Mouse (Mus musculus): ENCODE measurements around the gene Dlgap4.

Dlgap4 gene

DNA sequence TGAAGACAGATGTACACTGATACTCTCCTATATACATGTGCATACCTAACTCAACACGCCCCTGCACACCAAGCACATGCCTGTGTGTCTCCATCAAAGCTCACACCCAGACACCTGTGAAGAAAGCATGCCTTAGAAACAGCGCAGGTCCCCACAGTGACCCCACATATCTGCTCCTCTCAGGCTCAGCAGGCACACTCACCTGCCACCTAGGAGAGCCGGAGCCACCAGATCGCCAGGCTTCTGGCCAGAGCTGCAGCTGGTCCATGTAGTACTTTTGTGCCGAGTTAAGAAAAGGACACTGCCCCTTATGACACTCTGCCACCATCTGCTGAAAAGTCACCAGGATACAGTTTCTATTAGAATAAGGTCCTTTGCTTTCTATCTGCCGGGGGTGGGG lies 103.2 kb downstream of the Dlgap4 start:
- no peak for DNase-seq (ENCODE audit: low spot score in 2 of 2)

DNA sequence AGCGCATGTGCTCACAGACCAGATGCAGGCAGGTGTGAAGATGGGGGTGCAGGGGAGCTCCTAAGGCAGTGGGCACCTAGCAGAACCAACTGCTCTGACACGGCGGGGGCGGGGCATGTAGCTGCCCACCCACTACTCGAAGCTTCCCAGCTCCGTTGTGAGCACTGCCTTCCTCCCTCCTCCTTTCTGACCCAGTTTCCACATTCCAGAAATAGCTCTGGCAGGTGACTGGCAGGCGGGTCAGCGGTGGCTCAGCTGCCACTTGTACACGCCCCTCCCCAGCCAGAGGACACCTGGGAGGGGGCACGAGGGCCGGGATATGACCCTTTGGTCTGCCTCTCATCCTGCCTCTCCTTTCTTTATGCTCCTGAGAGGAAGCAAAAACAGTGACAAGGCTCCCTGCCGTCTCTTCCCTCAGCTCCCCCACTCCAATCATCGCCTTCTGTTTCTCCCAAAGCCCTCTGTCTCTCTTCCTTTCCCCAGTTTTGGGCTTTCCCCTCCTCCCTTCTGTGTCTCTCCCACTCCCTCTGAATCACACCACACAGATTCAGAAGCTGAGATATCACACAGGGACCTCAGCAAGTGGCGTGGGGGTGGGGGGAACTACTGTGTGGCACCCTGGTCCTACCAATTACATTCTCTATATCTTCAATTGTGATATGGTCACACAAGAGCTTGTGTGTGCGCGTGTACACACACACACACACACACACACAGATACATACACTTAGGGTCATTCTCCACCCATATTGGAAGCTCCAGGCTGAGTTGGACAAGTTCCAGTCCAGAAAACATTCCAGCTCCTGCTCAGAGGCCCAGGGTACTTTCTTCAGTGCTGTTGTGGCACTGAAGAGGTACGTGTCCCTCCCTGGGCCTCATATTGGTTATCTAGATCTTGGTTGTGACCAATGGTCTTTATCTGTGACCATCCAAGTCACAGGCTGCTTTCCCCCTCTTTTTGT lies 104.1 kb downstream of the Dlgap4 start:
- peak; percentile 80 to 87 for DNase-seq (ENCODE audit: low spot score in 2 of 2)

DNA sequence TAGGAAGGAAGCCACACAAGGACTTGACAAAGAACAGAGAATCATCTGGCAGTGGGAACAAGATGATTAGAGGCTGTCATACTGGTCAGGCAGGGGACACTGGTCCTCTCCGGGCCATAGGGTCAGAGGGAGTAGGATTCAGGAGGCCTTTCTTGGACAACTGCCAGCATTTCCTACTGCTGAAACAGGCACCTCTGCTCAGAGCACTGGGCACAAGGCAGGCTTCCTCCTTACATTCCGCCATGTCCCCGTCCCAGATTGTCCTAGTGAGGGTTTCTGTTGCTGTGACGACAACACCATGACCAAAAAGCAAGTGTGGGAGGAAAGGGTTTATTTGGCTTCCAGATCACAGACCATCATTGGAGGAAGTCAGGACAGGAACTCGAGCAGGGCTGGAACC lies 105.3 kb downstream of the Dlgap4 start:
- DNase-seq (ENCODE audit: low spot score in 2 of 2) = no peak

DNA sequence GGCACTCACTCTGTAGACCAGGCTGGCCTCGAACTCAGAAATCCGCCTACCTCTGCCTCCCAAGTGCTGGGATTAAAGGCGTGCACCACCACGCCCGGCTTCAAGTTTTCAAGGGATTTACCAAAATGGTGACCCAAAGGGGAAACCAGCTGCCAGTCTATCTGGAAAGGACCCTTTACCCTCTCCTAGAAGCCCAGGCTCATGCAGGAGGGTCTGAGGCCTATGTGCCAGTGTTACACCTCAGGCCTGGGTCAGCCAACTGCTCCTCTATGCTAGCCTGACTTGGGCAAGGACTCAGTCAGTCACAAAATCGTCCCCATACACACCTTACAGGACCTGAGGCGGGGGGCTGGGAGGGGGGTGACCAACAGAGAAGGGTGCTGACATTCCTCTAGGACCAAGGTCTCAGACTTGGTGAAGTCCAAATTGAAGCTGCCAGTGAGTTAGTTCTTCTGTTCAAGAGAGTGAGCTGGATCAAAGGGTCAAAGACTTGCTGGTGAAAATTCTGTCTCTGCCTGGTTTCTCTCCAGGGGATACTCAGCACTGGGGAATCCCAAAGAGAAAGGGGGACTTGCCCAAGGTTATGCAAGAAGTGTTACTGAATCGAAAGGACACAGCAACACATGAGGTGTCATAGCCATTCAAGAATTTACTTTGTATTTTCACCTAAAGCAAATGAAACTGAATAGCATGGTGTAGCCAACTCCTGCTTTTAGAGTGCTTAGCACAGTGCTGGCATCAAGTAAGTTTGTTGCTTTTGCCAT lies 106.2 kb downstream of the Dlgap4 start:
- DNase-seq (ENCODE audit: low spot score in 2 of 2) = no peak

DNA sequence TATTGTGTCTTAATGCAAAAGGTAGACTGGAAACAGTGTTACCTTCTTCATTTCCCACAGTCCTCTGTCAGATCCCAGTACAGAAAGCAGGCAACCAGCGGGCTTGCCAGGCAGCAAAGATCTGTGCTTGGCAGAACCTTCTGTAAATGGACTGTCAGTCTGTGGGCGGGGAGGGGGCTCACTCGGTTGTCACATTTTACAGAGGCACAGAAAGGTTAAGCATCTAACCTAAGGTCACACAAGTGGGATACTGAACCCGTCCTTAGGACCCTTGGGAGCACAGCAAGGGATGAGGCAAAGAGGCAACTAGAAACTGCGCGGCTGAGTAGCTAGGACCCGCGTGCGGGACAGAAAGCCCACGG lies 106.8 kb downstream of the Dlgap4 start:
- DNase-seq (ENCODE audit: low spot score in 2 of 2) = no peak

DNA sequence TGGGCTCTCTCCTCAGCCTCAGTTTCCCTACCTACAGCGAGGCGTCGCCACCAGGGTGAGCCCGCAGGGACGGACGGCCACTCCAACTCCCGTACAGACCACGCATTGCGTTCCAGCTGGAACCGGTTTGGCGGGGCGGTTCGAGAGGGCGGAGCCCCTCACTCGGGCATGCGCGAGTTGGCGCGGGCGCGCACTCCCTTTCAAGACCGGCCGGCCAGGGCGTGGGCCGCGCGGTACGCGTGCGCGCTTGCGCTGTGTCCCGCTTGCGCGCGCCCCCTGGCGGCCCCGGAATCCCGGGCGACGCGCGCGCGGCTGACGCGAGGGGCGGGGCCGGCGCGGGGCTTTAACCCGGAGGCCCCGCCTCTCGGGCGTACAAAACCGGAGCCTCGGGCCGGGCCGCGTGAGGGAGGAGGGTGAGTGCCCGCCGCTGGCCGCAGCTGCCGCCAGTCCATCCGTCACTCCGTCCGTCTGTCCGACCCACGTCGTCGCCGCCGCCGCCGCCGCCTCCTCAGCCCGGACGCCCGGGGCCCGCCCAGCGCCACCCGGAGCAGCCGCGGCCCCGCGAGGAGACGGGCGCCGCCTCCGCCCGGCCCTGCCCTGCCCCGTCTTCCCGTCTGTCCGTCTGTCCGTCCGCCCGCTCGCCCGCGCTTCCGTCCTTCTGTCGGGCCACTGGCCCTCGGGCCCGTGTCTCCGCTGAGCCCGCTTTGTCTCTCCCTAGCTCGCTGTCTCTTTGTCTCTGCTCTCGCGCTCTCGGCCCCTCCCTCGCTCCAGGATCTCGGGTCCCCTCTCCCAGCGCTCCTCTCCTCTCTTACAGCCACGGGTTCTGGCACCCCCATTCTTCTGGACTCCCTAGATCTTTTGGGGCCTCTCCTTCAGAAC lies 107.4 kb downstream of the Dlgap4 start:
- peak; percentile 93 for DNase-seq (ENCODE audit: low spot score in 2 of 2)

DNA sequence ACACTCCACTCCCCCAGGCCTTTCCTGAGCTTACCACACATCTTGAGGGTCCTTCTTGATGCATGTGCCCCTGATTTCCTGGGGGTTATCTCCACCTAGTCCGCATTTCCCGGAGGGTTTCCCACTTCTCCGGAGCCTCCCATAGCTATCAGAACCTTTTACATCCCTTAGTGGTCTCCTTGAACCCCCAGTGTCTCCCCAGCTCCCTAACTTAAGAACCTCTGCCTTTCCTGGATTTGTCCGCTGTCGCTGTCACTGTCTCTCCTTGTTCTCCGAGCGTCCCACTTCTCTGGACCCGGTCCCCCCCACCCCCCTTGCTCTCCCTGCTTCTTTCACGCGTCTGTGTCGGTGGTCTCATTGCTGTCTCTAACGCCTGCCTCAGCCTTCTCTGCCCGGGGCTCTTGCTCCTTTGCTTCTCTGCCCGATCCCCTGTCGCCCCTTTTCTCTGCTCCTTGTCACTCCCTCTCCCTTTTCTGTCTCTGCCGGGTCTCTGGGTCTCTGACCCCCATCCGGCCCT lies 108.1 kb downstream of the Dlgap4 start:
- no peak for DNase-seq (ENCODE audit: low spot score in 2 of 2)

DNA sequence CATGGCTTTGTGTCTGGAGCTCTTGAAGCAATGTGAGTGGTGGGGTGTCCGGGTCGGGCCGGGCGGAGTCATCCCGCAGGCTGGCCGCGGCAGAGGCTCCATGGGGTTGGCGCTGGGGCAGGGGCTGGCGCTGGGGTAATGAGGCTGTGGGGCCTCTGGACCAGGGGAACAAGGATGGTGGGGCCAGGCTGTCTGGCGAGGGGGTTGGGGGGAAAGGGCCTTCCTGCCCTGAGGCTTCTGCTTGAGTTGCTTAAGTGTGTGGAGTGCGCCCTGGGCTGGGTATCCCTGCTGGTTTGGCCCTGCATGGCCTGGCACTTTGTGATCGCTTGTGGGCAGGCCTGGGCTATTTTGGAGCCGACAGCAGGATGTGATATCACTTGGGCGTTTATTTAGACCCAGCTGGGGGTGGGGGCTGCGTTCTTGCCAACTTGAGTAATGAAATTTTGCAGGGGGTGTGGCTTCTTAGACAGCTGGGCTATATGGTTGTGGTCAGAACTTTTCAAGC lies 108.6 kb downstream of the Dlgap4 start:
- peak; percentile 65 to 69 for DNase-seq (ENCODE audit: low spot score in 2 of 2)

DNA sequence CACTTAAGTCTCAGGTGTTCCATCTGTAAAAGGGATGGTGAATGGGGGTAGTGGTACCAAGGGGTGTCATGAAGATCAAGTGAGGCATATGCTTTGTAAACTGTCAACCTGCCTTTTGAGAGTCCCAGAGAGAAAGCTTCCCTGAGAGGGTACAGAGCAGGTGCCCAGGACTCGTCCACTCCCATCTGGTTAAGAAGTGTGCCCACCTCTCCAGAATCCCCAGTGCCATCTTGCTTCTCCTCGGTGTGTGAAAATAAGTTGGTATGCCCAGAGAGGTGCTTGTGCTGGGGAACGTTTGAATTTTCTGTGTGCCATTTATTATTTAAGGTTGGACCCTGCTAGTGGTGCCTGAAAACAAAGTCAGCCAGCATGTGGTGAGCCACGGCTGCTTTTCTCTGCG lies 109.2 kb downstream of the Dlgap4 start:
- no peak for DNase-seq (ENCODE audit: low spot score in 2 of 2)

DNA sequence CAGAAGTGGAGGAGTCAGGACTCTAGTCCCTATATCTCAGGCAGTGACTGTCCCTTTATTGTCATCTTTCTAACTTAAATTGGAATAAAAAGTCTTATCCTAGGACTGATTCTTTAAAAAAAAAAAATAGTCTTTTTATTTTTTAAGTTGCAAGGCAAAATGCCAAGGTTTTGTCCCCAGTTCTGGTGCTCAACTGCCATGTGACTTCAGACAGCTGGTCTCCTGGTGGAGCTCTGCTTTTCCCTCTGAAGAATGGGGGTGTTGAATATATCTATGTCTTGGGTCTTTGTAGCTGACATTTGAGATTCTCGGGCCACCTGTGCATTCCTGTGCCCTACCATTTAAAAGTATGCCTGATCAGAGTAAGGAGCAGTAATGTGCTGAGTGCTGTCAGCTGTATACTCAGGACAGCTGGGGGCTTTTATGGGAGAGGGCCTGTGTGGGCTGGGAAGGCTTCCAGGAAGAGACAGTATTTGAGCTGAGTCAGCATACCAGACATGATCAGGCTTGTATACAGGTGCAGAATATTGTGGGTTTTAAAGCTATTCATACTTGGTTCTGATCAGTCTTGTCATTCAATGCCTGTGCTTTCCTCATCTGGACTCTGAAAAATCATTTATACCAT lies 110.5 kb downstream of the Dlgap4 start:
- no peak for DNase-seq (ENCODE audit: low spot score in 2 of 2)

DNA sequence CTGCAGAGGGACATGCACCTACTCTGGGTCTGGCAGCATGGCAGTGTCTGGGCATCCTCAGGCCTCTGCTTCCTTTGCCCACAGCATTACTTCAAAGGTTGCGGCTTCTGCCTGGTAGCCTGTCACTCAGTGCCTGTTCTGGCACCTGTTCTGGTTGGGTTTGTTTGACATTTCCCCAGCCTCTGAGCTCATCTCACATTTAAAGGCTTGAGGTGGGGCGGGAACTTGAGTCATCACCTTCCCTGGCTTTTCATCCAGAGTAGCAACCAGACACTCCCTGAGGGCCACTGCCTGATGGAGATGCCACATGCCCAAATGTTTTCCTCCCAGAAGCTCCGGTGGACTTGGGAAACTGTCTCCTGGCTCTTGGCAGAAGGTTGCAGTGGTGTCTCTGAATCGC lies 111.4 kb downstream of the Dlgap4 start:
- no peak for DNase-seq (ENCODE audit: low spot score in 2 of 2)

DNA sequence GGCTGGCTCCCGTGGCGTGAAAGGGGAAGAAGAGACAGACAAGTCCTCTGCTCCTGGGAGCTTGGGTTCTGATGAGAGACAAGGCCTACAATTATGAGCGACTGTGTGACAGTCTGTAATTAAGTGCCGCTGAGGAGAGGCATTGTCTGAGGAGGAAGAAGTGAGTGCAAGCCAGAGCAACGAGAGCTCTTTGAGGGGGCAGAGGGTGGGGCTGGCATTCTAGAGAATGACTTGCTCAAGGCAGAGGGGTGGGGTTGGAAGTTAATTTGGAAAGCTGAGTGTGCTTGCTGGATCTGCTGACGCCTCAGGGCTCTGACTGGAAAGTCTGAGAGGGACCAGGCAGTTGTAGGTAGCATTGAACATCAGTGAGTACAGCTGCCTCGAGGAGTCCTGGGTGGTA lies 112.8 kb downstream of the Dlgap4 start:
- no peak for DNase-seq (ENCODE audit: low spot score in 2 of 2)

DNA sequence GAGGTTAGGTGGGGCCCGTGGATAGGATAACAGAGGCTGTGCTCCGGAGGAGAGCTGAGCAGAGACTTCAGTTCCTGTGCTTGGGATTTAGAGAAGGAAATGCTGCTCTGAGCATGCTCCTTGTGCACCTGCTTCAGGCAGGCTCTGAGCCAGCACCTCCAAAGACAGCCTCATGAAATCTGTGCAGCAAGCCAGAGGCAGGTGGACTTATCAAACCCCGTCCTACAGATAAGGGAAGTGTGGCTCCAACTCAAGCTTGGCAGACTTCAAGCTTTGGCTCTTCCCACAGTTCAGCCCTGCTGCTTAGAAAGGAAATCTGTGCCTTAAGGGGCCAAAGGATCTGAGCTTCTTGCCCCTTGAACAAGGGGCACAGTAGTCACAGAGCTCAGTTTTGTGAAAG lies 113.4 kb downstream of the Dlgap4 start:
- no peak for DNase-seq (ENCODE audit: low spot score in 2 of 2)

DNA sequence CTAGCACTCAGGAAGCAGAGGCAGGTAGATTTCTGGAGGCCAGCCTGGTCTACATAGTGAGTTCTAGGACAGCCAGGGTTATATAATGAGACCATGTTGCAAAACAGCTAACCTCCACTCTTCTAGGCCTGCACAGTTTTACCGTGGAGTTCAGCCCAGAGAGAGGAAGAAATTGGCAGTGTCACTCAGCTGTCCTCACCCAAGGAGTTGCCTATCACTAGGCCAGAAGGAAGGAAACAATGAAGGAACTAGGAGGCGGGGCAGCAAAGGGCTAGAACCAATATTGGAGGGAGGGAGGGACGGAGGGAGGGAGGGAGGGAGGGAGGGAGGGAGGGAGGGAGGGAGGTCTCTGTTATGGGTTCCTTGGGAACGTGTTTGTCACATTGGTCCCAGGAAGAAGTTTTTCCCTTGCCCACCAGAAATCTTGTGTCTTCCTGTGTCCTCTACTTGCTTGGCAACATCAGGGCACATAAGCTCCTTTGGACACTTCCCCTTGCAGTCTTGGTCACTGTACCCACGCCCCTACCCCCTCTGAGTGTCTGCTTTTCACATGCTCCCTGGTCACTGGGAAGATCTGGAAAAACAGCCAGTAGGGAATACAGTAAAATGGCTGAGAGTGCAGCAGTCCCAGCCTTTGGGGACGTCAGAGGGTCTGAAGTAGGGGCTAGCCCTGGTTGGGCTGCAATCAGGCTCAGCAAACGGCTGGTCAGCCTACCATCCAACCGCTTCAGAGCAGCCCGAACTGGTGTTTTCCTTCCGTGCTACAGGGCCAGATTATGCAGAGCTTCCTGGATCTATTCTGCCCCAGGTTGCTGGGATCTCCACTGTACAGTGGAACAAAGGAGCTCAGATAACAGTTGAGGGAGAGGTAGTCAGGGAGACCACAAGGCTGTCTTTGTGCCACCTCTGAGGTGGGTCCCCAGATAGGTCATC lies 116.3 kb downstream of the Dlgap4 start:
- DNase-seq (ENCODE audit: low spot score in 2 of 2) = no peak

DNA sequence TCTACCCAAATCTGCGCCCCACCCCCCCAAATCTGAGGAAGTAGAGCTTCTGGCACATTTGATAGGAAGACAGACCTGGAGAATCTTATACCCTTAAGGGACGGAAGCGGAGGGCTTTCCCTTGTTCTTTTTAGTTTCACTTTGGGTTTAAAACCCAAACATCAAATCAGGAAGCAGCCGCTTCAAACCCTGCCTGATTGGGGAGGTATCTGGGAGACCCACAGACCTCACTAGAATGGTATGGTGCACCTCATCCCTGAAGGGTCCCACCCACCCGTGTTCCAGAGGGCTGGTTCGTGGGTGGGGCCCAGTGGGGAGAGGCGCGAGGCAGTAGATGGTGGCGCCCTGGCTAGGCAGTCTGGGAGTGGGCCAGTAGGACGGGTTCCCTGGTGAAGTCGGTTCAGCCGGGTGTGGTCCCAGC lies 117.0 kb downstream of the Dlgap4 start:
- no peak for DNase-seq (ENCODE audit: low spot score in 2 of 2)

DNA sequence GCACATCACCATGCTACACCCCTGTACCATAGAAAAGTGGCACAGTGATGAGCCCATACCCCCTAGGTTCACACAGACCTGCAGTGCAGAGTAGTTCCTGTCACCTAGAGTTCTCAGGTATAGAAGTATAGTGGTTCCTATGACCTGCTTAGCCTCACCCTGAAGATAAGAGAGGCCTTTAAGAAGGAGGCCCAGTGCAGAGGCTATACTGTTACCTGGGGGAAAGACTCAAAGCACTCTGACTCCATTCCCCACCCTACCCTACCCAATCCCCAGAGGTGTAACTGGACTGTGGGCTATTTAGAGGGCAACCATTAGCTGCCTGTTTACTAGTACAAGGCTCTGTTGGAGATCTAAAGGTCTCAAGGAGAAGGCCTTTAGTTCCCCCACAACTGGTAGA lies 118.1 kb downstream of the Dlgap4 start:
- DNase-seq (ENCODE audit: low spot score in 2 of 2) = no peak

DNA sequence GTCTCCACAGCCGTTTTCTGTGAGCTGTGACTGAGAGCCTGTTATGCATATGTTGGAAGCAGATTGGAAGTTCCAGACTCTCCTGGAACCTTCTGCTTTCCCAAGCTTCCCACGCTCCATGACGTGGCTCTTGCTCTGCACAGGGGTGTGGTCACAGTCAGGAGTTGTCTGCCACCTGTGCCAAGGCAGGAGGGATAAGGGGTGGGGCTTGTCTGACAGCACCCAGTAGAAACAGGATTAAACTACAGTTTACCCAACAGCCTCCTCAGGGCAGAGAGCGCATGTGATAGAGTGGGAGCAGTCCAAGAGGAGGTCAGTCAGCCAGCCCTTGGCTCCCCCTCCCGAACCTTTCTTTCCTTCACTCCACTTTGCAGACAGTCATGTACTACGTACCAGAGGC lies 118.6 kb downstream of the Dlgap4 start:
- peak; percentile 79 to 83 for DNase-seq (ENCODE audit: low spot score in 2 of 2)

DNA sequence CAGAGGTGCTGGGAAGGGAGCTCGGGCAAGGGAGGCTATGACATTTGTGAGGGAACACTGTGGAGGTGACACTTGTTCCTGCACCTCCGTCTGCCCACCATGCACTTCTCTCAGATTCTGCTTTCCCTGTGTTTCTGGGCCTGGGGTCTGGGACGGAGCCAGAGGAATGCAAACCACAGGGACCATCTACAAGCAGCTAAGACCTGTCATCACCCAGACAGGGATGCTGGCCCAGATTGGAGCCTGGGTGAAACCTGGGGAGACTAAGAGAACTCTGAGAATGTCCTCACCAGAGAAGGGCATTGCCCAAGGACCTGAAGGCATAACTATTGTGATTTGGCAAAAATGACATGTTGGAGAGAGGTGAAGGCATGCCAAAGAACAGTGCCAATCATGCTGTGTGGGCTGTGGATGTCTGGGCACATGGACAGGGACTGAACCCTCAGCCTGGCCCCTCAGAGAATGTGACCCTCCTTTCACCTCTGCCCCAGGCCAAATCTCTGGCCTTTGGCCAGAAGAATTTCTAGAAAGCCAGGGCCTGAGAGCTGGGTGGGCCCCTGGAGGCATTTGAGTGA lies 122.3 kb downstream of the Dlgap4 start:
- DNase-seq (ENCODE audit: low spot score in 2 of 2) = no peak

DNA sequence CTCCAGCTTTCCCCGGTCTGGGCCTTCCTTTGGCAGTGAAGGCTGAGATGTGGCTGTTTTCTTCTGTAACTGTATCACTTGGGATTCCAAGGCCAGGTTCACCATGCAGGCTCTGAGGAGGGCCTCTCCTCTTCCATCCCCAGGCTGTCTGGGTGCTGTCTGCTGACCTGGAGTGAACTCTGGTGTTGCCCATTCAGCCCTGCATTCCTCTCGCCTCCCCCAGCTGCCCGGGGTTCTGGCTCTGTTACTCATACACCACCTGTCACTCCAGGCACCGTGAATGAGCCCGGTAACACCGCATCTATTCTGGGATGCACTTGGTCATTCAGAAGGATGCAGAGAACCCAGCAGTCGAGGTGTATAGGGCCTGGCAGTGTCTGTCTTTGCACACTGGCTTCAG lies 123.3 kb downstream of the Dlgap4 start:
- no peak for DNase-seq (ENCODE audit: low spot score in 2 of 2)

DNA sequence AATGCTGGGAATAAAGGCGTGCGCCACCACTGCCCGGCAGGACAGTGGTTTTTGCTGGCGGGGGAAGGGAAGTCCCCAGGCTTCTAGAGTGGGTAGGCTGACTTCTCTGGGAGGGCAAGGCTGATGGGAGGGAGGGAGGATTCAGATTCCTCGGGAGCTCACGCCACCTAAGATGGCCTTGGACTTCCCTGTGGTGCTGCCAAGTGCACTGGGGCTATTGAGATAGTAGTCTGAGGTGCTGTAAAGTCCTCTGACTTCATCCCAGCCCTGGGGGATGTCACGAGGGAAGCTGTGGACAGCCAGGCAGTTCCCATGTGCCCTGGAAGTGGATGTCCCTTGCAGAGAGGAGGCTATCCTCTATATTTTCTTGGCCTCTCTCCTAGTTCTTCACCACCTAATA lies 124.5 kb downstream of the Dlgap4 start:
- no peak for DNase-seq (ENCODE audit: low spot score in 2 of 2)

Data from right cerebral cortex, postnatal 36 days (tissue).